Mouse (Mus musculus) adrenal gland, adult (tissue): Measurements from ENCODE around the gene Cep126.

Experiments
- DNase-seq, 2 experiments: peaks; one replicate each; pipeline ENCODE4 v3.0.0; 2022 to 2023; ENCODE audit warnings: low spot score in 1 of 2; ENCODE audit not compliant: inconsistent age in 2 of 2

The Cep126 gene

GRCm38 (mm10) chr9:8134117-8134574 is at the start of gene Cep126:
Gene Cep126 (minus strand): TSS chr9:8134294.
- DNase-seq: peak; percentile 91 to 96

GRCm38 (mm10) chr9:8179554-8179953 is 45.5 kb upstream of the Cep126 start:
- no peak for DNase-seq

GRCm38 (mm10) chr9:8177099-8177498 is 43.0 kb upstream of the Cep126 start:
- DNase-seq: no peak

- DNase-seq: no peak
These were observed 22.9 kb upstream of the Cep126 start for GRCm38 (mm10) chr9:8157011-8157410.

GRCm38 (mm10) chr9:8139501-8139900 is 5.4 kb upstream of the Cep126 start:
- DNase-seq: peak; percentile 28 to 67

- no peak for DNase-seq
These were observed 443 bp downstream of the Cep126 start for GRCm38 (mm10) chr9:8133586-8134115.

- no peak for DNase-seq
These were observed 10.6 kb downstream of the Cep126 start for GRCm38 (mm10) chr9:8123495-8123894.

GRCm38 (mm10) chr9:8114516-8114915 is 19.6 kb downstream of the Cep126 start:
- DNase-seq: no peak

- peak in 1 of 2 experiments; percentile 63 for DNase-seq
These were observed 31.0 kb downstream of the Cep126 start for GRCm38 (mm10) chr9:8103050-8103449.

GRCm38 (mm10) chr9:8100962-8101361 is 33.1 kb downstream of the Cep126 start:
- DNase-seq: no peak

- no peak for DNase-seq
These were observed 55.2 kb downstream of the Cep126 start for GRCm38 (mm10) chr9:8078882-8079281.

GRCm38 (mm10) chr9:8074345-8074744 is 59.7 kb downstream of the Cep126 start:
- DNase-seq: peak; percentile 16 to 69

GRCm38 (mm10) chr9:8073203-8073755 is 60.8 kb downstream of the Cep126 start:
- no peak for DNase-seq

- DNase-seq: no peak
These were observed 74.5 kb downstream of the Cep126 start for GRCm38 (mm10) chr9:8059636-8060035.

- no peak for DNase-seq
These were observed 79.3 kb downstream of the Cep126 start for GRCm38 (mm10) chr9:8054831-8055230.

- no peak for DNase-seq
These were observed 91.1 kb downstream of the Cep126 start for GRCm38 (mm10) chr9:8043044-8043387.

GRCm38 (mm10) chr9:8042338-8043043 is 91.6 kb downstream of the Cep126 start, which contains the start of gene Cfap300:
Gene Cfap300 (minus strand): TSS chr9:8042823.
- peak; percentile 98 to 99 for DNase-seq

- DNase-seq: no peak
These were observed 98.5 kb downstream of the Cep126 start for GRCm38 (mm10) chr9:8035546-8035945.

GRCm38 (mm10) chr9:8035091-8035490 is 99.0 kb downstream of the Cep126 start:
- DNase-seq: no peak

GRCm38 (mm10) chr9:8034143-8034542 is 100.0 kb downstream of the Cep126 start:
- no peak for DNase-seq

GRCm38 (mm10) chr9:8032847-8033246 is 101.2 kb downstream of the Cep126 start:
- no peak for DNase-seq
